Mouse (Mus musculus) bone marrow, adult 2 months (tissue): Measurements from ENCODE around the gene Vmn1r45. TPM values are rescaled to one million over a fixed set of nuclear protein-coding genes. Genes with fewer than 3 reads are reported as not detected.
"Not testable (repeated sequence)": the region's sequence is repeated elsewhere in the genome, so short reads cannot be mapped to it uniquely, and the experiment has no call there.

Experiments used
- H3K27ac ChIP-seq: fragments of 200-500 bp; 2 replicates; pipeline ENCODE4 v1.5.1; 2012; ENCODE audit warnings: low read depth, mild to moderate bottlenecking, control low read depth, inconsistent platforms, low read length; ENCODE audit not compliant: control insufficient read depth, poor library complexity, insufficient read depth
- H3K4me1 ChIP-seq: fragments of 200-500 bp; 2 replicates; pipeline ENCODE4 v1.6.1; 2011; ENCODE audit warnings: low read length; ENCODE audit not compliant: control insufficient read depth, insufficient read depth
- H3K4me3 ChIP-seq: fragments of 200-500 bp; replicated peaks from 2 replicates; pipeline ENCODE3; 2011; ENCODE audit warnings: mild to moderate bottlenecking, low read depth, low read length, control low read depth; ENCODE audit not compliant: control insufficient read depth
- CTCF ChIP-seq: fragments of 200-500 bp; IDR thresholded peaks from 2 replicates; pipeline ENCODE4 v1.5.1; 2011; ENCODE audit warnings: low read length, control low read depth; ENCODE audit not compliant: control insufficient read depth, insufficient read depth
- POLR2A ChIP-seq: fragments of 200-500 bp; IDR thresholded peaks from 2 replicates; pipeline ENCODE4 v1.6.1; 2011; ENCODE audit warnings: low read depth, mild to moderate bottlenecking, control low read depth, low read length, borderline replicate concordance; ENCODE audit not compliant: control insufficient read depth
- WGBS: fragments of 180-500 bp; shearing (Covaris S2); methylation state at CpG from one replicate; pipeline ENCODE4 v1.1.7; 2018; 5-methylcytosine and 5-hydroxymethylcytosine counted together
- polyA plus RNA-seq: library from polyadenylated mRNA; stranded (reverse); fragments of >200 nt; gene quantifications from 2 replicates; pipeline ENCODE4 v1.2.4, GENCODE M21; 2011; ENCODE audit warnings: low replicate concordance; ENCODE audit not compliant: missing spikeins, insufficient read depth, insufficient read length

The Vmn1r45 gene
- polyA plus RNA-seq, result not detected in 2 replicates

DNA sequence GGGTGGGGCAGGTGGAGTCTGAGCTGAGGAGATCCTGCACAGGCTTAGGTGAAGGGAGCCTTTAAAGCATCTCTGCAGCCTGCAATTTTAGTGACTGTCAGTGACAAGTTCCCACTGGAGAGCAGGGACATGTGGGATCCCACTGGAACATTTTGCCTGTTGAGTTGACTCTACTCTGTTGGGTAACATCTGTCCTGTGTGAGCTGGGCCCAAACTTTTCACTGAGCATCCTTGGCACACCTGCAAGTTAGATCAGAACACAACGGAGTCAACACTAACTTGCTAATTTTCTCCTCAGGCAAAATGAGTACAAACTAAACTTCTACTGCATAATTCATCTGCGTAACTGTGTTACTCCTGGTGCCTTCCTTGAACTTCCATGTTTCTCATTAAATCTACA, at the start of gene Vmn1r45:
Gene Vmn1r45, minus strand, starts transcription at position 101 of the 400 bp plus-strand sequence.
- H3K4me1 ChIP-seq, H3K4me3 ChIP-seq, H3K27ac ChIP-seq: not testable (repeated sequence)
- 85% methylated on average over 2 of the region's 2 CpGs for WGBS

DNA sequence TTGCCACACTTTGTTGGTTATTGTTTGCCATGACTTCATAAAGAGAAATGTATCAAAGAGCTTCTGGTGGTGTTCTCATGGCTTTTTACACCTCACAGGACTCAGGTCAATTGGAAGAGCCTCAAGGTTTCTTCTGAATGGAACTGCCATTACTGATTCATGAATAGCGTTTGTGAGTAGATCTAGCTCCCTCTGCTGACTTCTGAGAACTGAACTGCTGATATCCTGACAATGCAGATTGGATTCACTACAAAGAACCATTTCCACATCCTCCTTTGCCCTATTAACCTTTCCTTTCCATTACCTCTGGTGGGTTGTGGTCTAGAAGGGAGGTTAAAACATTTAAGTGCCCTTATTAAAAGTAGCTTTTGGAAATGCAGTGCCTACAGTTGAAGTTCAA, 45.6 kb upstream of the Vmn1r45 start:
- Histone ChIP-seq H3K4me3 (no peak overlapping the region), H3K4me1 (no peaks in the 10 kb centered on the region), H3K27ac (no peak overlapping the region)
- TF ChIP-seq CTCF, result no peak
- TF ChIP-seq POLR2A, result no peak
- WGBS, result 24% methylated on average over 1 of the region's 1 CpGs

DNA sequence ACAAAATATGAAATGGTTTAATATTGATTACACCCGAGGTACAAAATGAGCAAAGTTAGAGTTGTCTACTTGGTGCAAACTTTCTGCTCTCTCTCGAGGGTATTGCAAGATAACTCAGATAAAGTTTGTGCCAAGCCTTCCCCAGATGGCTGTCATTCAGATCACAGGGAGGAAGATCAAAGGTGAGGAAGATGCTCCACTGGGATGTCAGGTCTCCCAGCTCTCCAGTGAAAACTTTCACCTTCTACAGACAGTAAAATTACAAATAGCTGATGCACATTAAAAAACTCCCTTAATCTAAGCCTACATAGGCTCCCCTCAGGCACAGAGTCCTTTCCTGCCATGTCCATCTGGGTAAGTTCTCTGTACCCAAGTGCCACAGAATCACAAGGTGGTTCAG, 28.6 kb upstream of the Vmn1r45 start, which contains the start of gene Vmn1r46:
Gene Vmn1r46, plus strand, starts transcription at position 301 of the 400 bp plus-strand sequence.
- no peak within 1 kb of the TSS for H3K4me3 ChIP-seq
- WGBS, result 48% methylated on average over 2 of the region's 2 CpGs
- no peak within 1 kb of the TSS for H3K27ac ChIP-seq
- TF ChIP-seq CTCF (no peak), POLR2A (no peak)
- no peaks in the 10 kb centered on the region for H3K4me1 ChIP-seq

- Histone ChIP-seq H3K27ac (no peak overlapping the region), H3K4me3 (no peak overlapping the region)
- TF ChIP-seq CTCF, result no peak
- TF ChIP-seq POLR2A, result no peak
Observed at GRCm38 (mm10) chr6:89966341-89966740, 25.9 kb upstream of the Vmn1r45 start.

DNA sequence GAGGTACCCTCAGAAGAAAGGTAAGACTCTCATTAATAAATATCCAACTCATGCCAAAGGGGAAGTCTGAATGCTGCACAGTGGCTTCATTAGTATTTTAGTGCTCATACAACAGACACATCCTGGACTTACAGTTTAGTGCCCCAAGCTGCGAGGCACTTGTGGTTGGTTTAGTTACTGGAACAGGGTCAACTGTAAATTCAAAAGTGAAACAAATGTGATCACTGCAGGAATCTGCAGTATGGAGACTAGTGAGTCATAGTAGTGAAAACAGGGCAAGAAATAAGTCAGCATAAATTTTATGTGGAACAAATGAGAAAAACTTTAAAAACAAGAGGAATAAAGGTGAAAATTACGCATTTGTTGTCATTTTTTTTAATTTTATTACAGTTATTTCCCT, 13.2 kb upstream of the Vmn1r45 start:
- 62% methylated on average over 2 of the region's 2 CpGs for WGBS
- H3K27ac ChIP-seq, result no peak overlapping the region
- TF ChIP-seq POLR2A (no peak), CTCF (no peak)
- H3K4me3 ChIP-seq, result no peak overlapping the region
- no peaks in the 10 kb centered on the region for H3K4me1 ChIP-seq

More at GRCm38 (mm10) chr6:89966341-89966740, 25.9 kb upstream of the Vmn1r45 start:
- H3K4me1 ChIP-seq, result no peaks in the 10 kb centered on the region

DNA sequence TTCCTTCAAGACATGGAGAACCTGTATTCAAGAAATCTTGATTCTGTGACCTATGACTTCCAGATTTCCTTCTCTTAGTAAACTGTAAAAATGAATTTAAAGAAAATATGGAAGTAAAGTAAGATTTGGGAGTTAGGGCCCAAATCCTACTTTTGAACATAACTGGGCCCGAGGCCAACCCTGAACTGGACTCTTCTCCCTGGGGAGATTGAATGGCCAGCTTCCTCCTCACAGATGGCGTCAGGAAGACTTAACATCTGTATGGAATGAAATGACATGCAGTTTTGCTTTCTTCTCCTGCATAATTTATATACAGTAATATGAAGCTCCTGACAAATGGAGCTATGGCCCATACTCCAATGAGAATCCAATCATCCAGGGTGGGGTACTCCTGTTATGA, 528 bp upstream of the Vmn1r45 start:
- TF ChIP-seq CTCF, result no peak
- TF ChIP-seq POLR2A, result no peak
- Histone ChIP-seq H3K27ac (no peak overlapping the region), H3K4me3 (no peak overlapping the region), H3K4me1 (no peaks in the 10 kb centered on the region)
- 63% methylated on average over 2 of the region's 2 CpGs for WGBS

GRCm38 (mm10) chr6:89883812-89884211, 56.6 kb downstream of the Vmn1r45 start:
- no peak overlapping the region for H3K27ac ChIP-seq
- TF ChIP-seq POLR2A, result no peak
- TF ChIP-seq CTCF, result no peak
- 36% methylated on average over 2 of the region's 2 CpGs for WGBS
- no peak overlapping the region for H3K4me3 ChIP-seq
- H3K4me1 ChIP-seq, result no peaks in the 10 kb centered on the region

DNA sequence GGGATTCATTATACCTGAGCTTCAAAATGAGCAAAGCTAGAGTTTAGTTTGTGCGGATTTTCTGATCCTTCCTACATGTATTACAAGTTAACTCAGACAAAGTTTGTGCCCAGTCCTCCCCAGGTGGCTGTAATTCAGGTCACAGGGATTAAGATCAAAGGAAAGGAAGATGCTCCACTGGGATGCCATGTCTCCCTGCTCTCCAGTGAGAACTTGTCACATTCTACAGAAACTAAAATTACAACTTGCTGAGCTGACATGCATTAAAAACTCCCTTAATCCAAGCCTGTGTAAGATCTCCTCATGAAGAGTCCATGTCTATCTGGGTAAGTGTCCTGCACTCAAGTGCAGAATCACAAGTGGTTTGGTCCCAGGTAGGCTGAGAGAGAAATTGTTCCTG, 57.0 kb downstream of the Vmn1r45 start, which contains the start of gene Vmn1r44:
Gene Vmn1r44, plus strand, starts transcription at position 301 of the 400 bp plus-strand sequence.
- 76% methylated on average over 1 of the region's 1 CpGs for WGBS
- no peak within 1 kb of the TSS for H3K4me3 ChIP-seq

More for the DNA sequence above, 57.0 kb downstream of the Vmn1r45 start, which contains the start of gene Vmn1r44:
- H3K4me1 ChIP-seq, result no peaks in the 10 kb centered on the region
- no peak within 1 kb of the TSS for H3K27ac ChIP-seq
- TF ChIP-seq POLR2A (no peak), CTCF (no peak)

Other genes with a start within 250 kb of the Vmn1r45 start
- gene Vmn1r40, start 233.1 kb downstream of the Vmn1r45 start, polyA plus RNA-seq, result not detected in 2 replicates
- not detected in 2 replicates for gene Vmn1r41, start 199.8 kb downstream of the Vmn1r45 start, polyA plus RNA-seq
- not detected in 2 replicates for gene Vmn1r42, start 64.2 kb downstream of the Vmn1r45 start, polyA plus RNA-seq
- not detected in 2 replicates for gene Vmn1r43, start 64.2 kb downstream of the Vmn1r45 start, polyA plus RNA-seq
- gene Vmn1r44, start 56.9 kb downstream of the Vmn1r45 start, polyA plus RNA-seq, result not detected in 2 replicates
- not detected in 2 replicates for gene Vmn1r46, start 28.7 kb upstream of the Vmn1r45 start, polyA plus RNA-seq
- not detected in 2 replicates for gene Vmn1r47, start 75.5 kb upstream of the Vmn1r45 start, polyA plus RNA-seq
- not detected in 2 replicates for gene Vmn1r48, start 96.2 kb upstream of the Vmn1r45 start, polyA plus RNA-seq
- gene Vmn1r49, start 137.9 kb upstream of the Vmn1r45 start, polyA plus RNA-seq, result not detected in 2 replicates
- not detected in 2 replicates for gene Vmn1r50, start 160.8 kb upstream of the Vmn1r45 start, polyA plus RNA-seq
- gene Vmn1r51, start 182.0 kb upstream of the Vmn1r45 start, polyA plus RNA-seq, result not detected in 2 replicates
- gene Vmn1r52, start 234.2 kb upstream of the Vmn1r45 start, polyA plus RNA-seq, result not detected in 2 replicates